Mouse (Mus musculus): ENCODE measurements at regions not wholly inside any gene's neighbourhood (a gene's known extent, or its start where the extent isn't known, plus 50 kb on each side); places are given as distances from the start of the nearest gene placed in this dataset.
A peak's percentile ranks its signal among the peaks of the same experiment; 100 is the strongest.

DNA sequence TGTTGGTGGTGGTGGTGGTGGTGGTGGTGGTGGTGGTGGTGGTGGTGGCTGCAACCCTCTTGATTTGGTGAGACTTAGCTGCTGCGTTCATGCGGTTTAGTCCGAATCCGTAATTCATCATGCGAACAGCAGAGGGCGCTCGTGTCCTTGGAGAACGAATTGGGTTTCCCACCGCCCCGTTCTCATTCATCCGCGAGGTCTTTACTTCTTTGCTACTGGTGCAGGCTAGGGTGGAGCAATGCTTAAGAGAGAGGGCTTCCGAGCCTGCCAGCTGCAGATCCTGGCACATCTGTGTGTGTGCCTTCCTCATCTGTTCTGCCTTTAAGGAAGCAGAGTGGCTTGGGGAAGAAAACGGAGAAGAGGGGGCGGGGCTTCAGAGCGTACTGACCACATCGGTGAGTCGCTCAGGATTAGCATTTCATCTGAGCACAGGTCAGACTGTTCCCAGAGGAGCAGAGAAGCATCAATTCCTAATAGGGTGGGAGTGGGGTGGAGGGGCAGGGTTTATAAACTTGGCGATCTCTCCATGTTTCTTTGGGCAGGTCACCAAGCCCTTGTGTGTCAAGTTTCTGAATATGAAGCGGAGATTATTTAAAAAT, 111.7 kb upstream of the 1700012A03Rik start:
- Histone ChIP-seq H3K4me3 (replicated peaks; ENCODE audit: control insufficient read depth, low read depth, low read length) (no peak overlapping the region), H3K27ac (ENCODE audit: control insufficient read depth, insufficient read depth, low read depth, low read length, poor library complexity) (no peak overlapping the region), H3K4me1 (ENCODE audit: control insufficient read depth, insufficient read depth, low read length) (no peaks in the 10 kb centered on the region)
- TF ChIP-seq POLR2A (IDR thresholded peaks at IDR 0.05; ENCODE audit: borderline replicate concordance, control insufficient read depth, low read depth, low read length), result no peak
- TF ChIP-seq CTCF (IDR thresholded peaks at IDR 0.05; ENCODE audit: control insufficient read depth, insufficient read depth, low read length), result peak; percentile 73
- WGBS, result 8% methylated on average over 20 of the region's 20 CpGs

DNA sequence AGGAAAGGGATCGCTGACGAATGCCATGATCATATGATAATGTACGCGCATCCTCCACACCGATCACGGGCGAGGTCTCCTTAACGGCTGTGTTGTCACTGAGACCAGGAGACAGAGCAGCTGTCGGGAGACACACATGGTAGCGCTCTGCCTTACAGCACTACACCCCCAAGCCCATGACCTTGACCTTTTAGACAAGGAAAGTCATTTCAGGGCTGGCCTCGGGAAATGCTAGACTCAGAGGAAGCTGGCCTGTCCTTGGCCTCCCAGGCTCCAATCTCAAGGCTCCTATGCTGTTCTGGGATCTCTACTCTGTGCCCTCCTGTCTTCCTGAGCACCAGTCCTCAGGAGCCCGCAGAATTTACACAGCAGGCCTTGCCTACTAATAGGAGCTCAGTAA, 112.9 kb upstream of the 1700012A03Rik start:
- no peaks in the 10 kb centered on the region for H3K4me1 ChIP-seq (ENCODE audit: control insufficient read depth, insufficient read depth, low read length)
- TF ChIP-seq POLR2A (IDR thresholded peaks at IDR 0.05; ENCODE audit: borderline replicate concordance, control insufficient read depth, low read depth, low read length), result no peak
- no peak for TF ChIP-seq CTCF (IDR thresholded peaks at IDR 0.05; ENCODE audit: control insufficient read depth, insufficient read depth, low read length)
- no peak overlapping the region for H3K4me3 ChIP-seq (replicated peaks; ENCODE audit: control insufficient read depth, low read depth, low read length)
- 86% methylated on average over 12 of the region's 12 CpGs for WGBS
- H3K27ac ChIP-seq (ENCODE audit: control insufficient read depth, insufficient read depth, low read depth, low read length, poor library complexity), result no peak overlapping the region

DNA sequence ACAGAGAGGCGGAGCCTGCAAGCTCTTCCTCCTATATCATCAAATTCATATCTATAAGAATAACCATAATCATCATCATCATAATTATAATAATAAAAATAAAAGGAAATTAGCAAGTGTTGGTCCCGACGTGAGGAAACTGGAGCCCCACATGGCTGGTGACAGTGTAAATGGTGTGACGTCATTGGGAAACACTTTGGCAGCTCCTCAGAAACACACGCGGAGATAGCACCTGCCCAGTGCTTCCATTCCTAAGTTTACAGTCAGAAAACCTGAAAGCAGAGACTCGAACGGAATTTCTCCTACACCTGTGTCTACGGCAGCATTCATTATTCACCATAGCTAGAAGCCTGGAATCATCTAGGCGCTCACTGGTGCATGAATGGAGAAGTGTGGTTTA, 115.2 kb upstream of the 1700012A03Rik start:
- Histone ChIP-seq H3K27ac (ENCODE audit: control insufficient read depth, insufficient read depth, low read depth, low read length, poor library complexity) (no peak overlapping the region), H3K4me3 (replicated peaks; ENCODE audit: control insufficient read depth, low read depth, low read length) (no peak overlapping the region), H3K4me1 (ENCODE audit: control insufficient read depth, insufficient read depth, low read length) (no peaks in the 10 kb centered on the region)
- WGBS, result 71% methylated on average over 10 of the region's 10 CpGs
- TF ChIP-seq POLR2A (IDR thresholded peaks at IDR 0.05; ENCODE audit: borderline replicate concordance, control insufficient read depth, low read depth, low read length), result no peak

DNA sequence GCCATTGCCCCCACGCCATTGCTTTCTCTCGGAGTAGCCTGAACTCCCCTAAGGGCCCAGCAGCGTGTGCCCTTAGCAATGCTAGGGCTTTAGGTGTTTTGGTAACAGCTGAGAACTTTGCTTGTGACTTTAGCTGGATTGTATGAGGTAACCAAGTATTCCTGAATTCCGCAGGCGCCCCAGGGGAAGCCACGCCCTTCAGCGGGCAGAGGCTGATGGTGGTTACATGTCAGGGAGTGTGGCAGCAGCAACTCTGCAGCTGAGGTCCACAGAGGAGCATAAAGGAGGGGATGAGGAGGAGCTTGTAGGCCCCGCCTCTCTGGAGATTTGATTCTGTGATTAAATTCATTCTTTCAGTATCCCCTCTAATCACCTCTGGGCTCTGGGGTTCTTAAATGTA, 116.1 kb upstream of the 1700012A03Rik start:
- Histone ChIP-seq H3K27ac (ENCODE audit: control insufficient read depth, insufficient read depth, low read depth, low read length, poor library complexity) (no peak overlapping the region), H3K4me3 (replicated peaks; ENCODE audit: control insufficient read depth, low read depth, low read length) (no peak overlapping the region), H3K4me1 (ENCODE audit: control insufficient read depth, insufficient read depth, low read length) (no peaks in the 10 kb centered on the region)
- TF ChIP-seq POLR2A (IDR thresholded peaks at IDR 0.05; ENCODE audit: borderline replicate concordance, control insufficient read depth, low read depth, low read length), result no peak
- no peak for TF ChIP-seq CTCF (IDR thresholded peaks at IDR 0.05; ENCODE audit: control insufficient read depth, insufficient read depth, low read length)
- WGBS, result 74% methylated on average over 8 of the region's 8 CpGs

DNA sequence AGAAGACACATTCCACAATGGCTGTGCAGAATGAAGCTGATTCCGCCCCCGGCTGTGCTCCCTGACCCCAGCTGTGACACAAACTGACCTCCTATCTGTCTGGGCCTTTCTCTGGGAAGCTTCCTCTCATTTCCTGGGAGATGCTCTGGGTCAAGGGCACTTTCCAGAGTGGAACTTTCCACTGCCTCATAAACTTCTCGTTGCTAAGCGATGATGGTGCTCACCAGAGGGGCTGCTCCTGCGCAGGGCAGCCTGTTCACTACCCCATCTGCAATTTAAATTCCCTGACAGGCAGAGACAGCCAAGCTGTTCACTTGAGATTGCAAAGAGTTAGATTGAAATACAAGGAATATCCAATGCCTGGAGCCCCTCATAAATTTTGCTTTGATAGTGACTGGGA, 116.7 kb upstream of the 1700012A03Rik start:
- TF ChIP-seq CTCF (IDR thresholded peaks at IDR 0.05; ENCODE audit: control insufficient read depth, insufficient read depth, low read length) (no peak), POLR2A (IDR thresholded peaks at IDR 0.05; ENCODE audit: borderline replicate concordance, control insufficient read depth, low read depth, low read length) (no peak)
- 69% methylated on average over 5 of the region's 5 CpGs for WGBS
- H3K27ac ChIP-seq (ENCODE audit: control insufficient read depth, insufficient read depth, low read depth, low read length, poor library complexity), result no peak overlapping the region
- H3K4me1 ChIP-seq (ENCODE audit: control insufficient read depth, insufficient read depth, low read length), result no peaks in the 10 kb centered on the region
- no peak overlapping the region for H3K4me3 ChIP-seq (replicated peaks; ENCODE audit: control insufficient read depth, low read depth, low read length)

DNA sequence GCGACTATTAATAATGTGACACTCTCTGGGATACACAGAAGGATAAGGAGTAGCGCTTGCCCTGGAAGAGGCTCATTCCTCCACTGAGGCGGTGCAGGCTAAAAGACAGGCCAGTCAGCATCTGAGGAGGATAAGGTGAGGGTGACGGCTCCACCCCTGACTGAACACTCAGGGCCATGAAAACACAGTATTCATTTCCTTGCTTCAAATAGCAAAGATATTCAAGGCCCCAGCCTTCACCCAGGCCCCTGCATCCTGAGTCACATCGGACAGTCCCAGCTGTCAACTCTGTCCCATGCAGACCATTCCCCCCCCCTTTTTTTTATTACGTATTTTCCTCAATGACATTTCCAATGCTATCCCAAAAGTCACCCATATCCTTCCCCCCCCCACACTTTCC, 118.9 kb upstream of the 1700012A03Rik start:
- TF ChIP-seq POLR2A (IDR thresholded peaks at IDR 0.05; ENCODE audit: borderline replicate concordance, control insufficient read depth, low read depth, low read length), result no peak
- TF ChIP-seq CTCF (IDR thresholded peaks at IDR 0.05; ENCODE audit: control insufficient read depth, insufficient read depth, low read length), result no peak
- H3K4me3 ChIP-seq (replicated peaks; ENCODE audit: control insufficient read depth, low read depth, low read length), result no peak overlapping the region
- WGBS, result 82% methylated on average over 6 of the region's 6 CpGs
- H3K4me1 ChIP-seq (ENCODE audit: control insufficient read depth, insufficient read depth, low read length), result no peaks in the 10 kb centered on the region
- no peak overlapping the region for H3K27ac ChIP-seq (ENCODE audit: control insufficient read depth, insufficient read depth, low read depth, low read length, poor library complexity)

DNA sequence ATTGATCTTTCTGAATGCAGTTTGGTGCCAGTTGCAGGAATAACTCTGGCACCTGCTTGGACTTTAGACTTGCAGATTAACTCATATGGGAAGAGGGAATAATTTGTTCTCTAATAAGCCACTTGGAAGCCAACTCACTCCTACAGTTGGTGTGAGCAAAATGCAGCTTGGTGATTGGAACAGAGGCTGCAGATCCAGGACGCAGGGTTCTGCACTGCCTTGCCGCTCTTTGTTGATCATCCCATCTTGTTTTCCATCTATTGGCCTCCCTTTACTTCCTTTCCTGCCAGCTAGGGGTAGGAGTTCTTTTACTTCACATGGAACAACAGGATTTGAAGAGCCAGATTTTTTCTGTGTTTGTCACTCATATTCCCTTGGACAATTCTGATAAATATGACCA, 120.9 kb upstream of the 1700012A03Rik start:
- Histone ChIP-seq H3K27ac (ENCODE audit: control insufficient read depth, insufficient read depth, low read depth, low read length, poor library complexity) (no peak overlapping the region), H3K4me3 (replicated peaks; ENCODE audit: control insufficient read depth, low read depth, low read length) (no peak overlapping the region), H3K4me1 (ENCODE audit: control insufficient read depth, insufficient read depth, low read length) (no peaks in the 10 kb centered on the region)
- TF ChIP-seq CTCF (IDR thresholded peaks at IDR 0.05; ENCODE audit: control insufficient read depth, insufficient read depth, low read length), result no peak
- no peak for TF ChIP-seq POLR2A (IDR thresholded peaks at IDR 0.05; ENCODE audit: borderline replicate concordance, control insufficient read depth, low read depth, low read length)
- WGBS, result 78% methylated on average over 2 of the region's 2 CpGs

DNA sequence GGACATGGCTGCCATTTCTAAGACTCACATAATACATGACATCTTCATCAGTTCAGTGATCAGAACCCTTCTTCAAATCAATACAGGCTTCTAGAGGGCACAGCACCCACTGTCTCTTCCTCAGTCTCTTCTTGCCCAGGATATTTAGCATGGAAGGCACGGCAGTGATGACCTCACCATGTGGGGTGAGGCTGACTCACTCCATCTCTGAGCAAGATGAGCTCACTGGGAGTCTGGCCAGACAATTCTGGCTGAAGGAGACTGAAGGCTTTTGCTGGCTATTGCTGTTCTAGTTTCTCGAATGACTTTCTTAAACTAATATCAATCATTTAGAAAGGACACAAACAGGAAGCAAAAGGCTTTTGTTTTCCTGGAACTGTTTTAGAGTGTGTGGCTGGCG, 122.9 kb upstream of the 1700012A03Rik start:
- WGBS, result 20% methylated on average over 3 of the region's 3 CpGs
- TF ChIP-seq CTCF (IDR thresholded peaks at IDR 0.05; ENCODE audit: control insufficient read depth, insufficient read depth, low read length) (no peak), POLR2A (IDR thresholded peaks at IDR 0.05; ENCODE audit: borderline replicate concordance, control insufficient read depth, low read depth, low read length) (no peak)

DNA sequence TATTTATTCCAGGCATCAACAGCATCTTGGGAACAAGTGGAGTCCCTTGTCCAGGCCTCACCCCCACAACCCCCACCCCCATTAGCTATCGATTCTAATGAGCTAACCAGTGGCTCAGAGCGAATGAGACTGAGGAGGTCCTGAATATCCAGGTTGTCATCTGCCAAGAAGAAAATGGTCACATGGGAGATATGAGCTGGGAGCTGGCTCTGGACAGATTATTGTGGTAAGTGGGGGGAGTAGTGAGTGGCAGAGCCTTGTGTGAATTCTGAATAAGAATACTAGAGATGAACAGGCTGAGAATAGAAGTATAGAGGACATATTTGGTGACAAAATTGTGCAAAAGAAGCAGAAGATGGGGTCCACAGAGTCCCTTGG, 125.4 kb upstream of the 1700012A03Rik start:
- TF ChIP-seq POLR2A (IDR thresholded peaks at IDR 0.05; ENCODE audit: borderline replicate concordance, control insufficient read depth, low read depth, low read length) (no peak), CTCF (IDR thresholded peaks at IDR 0.05; ENCODE audit: control insufficient read depth, insufficient read depth, low read length) (no peak)
- H3K4me1 ChIP-seq (ENCODE audit: control insufficient read depth, insufficient read depth, low read length), result no peaks in the 10 kb centered on the region
- whole genome bisulfite sequencing, result 76% methylated on average over 2 of the region's 2 CpGs

More for the DNA sequence above, 122.9 kb upstream of the 1700012A03Rik start:
- Histone ChIP-seq H3K4me3 (replicated peaks; ENCODE audit: control insufficient read depth, low read depth, low read length) (no peak overlapping the region), H3K4me1 (ENCODE audit: control insufficient read depth, insufficient read depth, low read length) (no peaks in the 10 kb centered on the region), H3K27ac (ENCODE audit: control insufficient read depth, insufficient read depth, low read depth, low read length, poor library complexity) (no peak overlapping the region)

More for the DNA sequence above, 125.4 kb upstream of the 1700012A03Rik start:
- Histone ChIP-seq H3K27ac (ENCODE audit: control insufficient read depth, insufficient read depth, low read depth, low read length, poor library complexity) (no peak overlapping the region), H3K4me3 (replicated peaks; ENCODE audit: control insufficient read depth, low read depth, low read length) (no peak overlapping the region)

Data from bone marrow, adult 2 months (tissue).